Mouse (Mus musculus) erythroblast, embryonic 14.5 days (primary cell): ENCODE results near the gene Ankk1.

Experiments used
- GATA1 ChIP-seq: IDR thresholded peaks from 2 replicates; pipeline ENCODE4 v1.6.1; 2012; ENCODE audit warnings: low read length, inconsistent platforms, mixed read lengths
- TAL1 ChIP-seq: IDR thresholded peaks from 3 replicates; pipeline ENCODE4 v1.6.1; 2012; ENCODE audit warnings: low read length, inconsistent platforms, mixed read lengths

DNA sequence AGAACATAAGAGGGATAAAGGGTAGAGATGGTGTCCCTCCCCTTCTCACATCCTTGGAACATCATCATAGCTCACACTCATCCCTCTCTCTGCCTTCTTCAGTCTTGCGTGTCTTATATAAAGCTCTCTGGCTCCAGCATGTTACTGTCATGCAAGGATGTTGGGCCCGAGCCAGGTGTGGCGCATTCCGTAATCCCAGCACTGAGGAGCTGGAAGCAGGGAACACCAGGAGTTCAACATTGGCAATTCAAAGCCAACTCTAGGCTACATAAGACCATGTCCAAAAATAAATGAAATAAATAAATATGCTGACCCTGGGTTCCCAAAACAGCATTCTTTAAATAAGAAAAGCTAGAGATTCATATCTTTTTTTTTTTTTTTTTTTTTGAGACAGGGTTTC is 46.9 kb downstream of the Ankk1 start:
- TF ChIP-seq TAL1 (no peak), GATA1 (no peak)
